Mouse (Mus musculus) erythroblast, embryonic 14.5 days (primary cell): Measurements from ENCODE around the gene Gm10300. TPM values are rescaled to one million over a fixed set of nuclear protein-coding genes. Genes with fewer than 3 reads are reported as not detected.

Experiments used
- H3K27me3 ChIP-seq: 2 replicates; pipeline ENCODE4 v1.6.1; 2012; ENCODE audit warnings: inconsistent platforms; ENCODE audit not compliant: control insufficient read depth
- H3K36me3 ChIP-seq: 2 replicates; pipeline ENCODE4 v1.6.1; 2012; ENCODE audit warnings: mild to moderate bottlenecking, inconsistent platforms; ENCODE audit not compliant: control insufficient read depth
- H3K4me1 ChIP-seq: 2 replicates; pipeline ENCODE4 v1.6.1; 2012; ENCODE audit warnings: inconsistent platforms; ENCODE audit not compliant: control insufficient read depth
- H3K4me3 ChIP-seq: replicated peaks from 2 replicates; pipeline ENCODE3; 2012; ENCODE audit warnings: moderate library complexity, mild to moderate bottlenecking, inconsistent platforms
- H3K9me3 ChIP-seq: 2 replicates; pipeline ENCODE4 v1.6.1; 2012; ENCODE audit warnings: low read length, inconsistent platforms, mixed read lengths; ENCODE audit not compliant: control insufficient read depth
- GATA1 ChIP-seq: IDR thresholded peaks from 2 replicates; pipeline ENCODE4 v1.6.1; 2012; ENCODE audit warnings: low read length, inconsistent platforms, mixed read lengths
- TAL1 ChIP-seq: IDR thresholded peaks from 3 replicates; pipeline ENCODE4 v1.6.1; 2012; ENCODE audit warnings: low read length, inconsistent platforms, mixed read lengths
- polyA plus RNA-seq: library from polyadenylated mRNA; stranded (reverse); fragments of >175 nt; gene quantifications from 2 replicates; pipeline ENCODE4 v1.2.3, GENCODE M21; 2012

Gm10300 gene
- polyA plus RNA-seq, 1 experiment, result 0.05 TPM

GRCm38 (mm10) chr4:132123166-132123565, 48.7 kb downstream of the Gm10300 start:
- Histone ChIP-seq H3K4me3 (no peak overlapping the region), H3K36me3 (no peaks in the 10 kb centered on the region), H3K27me3 (peaks cover 8% of the 10 kb centered on the region), H3K9me3 (no peaks in the 10 kb centered on the region), H3K4me1 (no peaks in the 10 kb centered on the region)
- TF ChIP-seq TAL1, result no peak
- peak; percentile 40; the same call in 1 of the 2 replicates for TF ChIP-seq GATA1

Other genes with a start within 250 kb of the Gm10300 start
- 0.50 and 0.55 TPM in 2 replicates for gene Ptpru, start 236.4 kb upstream of the Gm10300 start, polyA plus RNA-seq
- gene Mecr, start 231.2 kb upstream of the Gm10300 start, polyA plus RNA-seq, result 1.8 and 2.4 TPM in 2 replicates
- 37.6 and 42.6 TPM in 2 replicates for gene Srsf4, start 201.1 kb upstream of the Gm10300 start, polyA plus RNA-seq
- gene Tmem200b, start 152.9 kb upstream of the Gm10300 start, polyA plus RNA-seq, result not detected in 2 replicates
- 120 and 121 TPM in 2 replicates for gene Epb41, start 624 bp downstream of the Gm10300 start, polyA plus RNA-seq
- gene Oprd1, start 69.8 kb downstream of the Gm10300 start, polyA plus RNA-seq, result not detected in 2 replicates
- gene Ythdf2, start 137.6 kb downstream of the Gm10300 start, polyA plus RNA-seq, result 0.90 and 1.2 TPM in 2 replicates
- gene Gmeb1, start 186.9 kb downstream of the Gm10300 start, polyA plus RNA-seq, result 1.8 and 2.8 TPM in 2 replicates
- 4.6 and 6.2 TPM in 2 replicates for gene Taf12, start 199.7 kb downstream of the Gm10300 start, polyA plus RNA-seq
- gene Rab42, start 228.7 kb downstream of the Gm10300 start, polyA plus RNA-seq, result 0.05 TPM in 1 of 2 replicates, not detected in the other